ENCODE assay signal across 8 mouse cellular contexts in genomic region chr16:20733731-20734730, GRCm38 (mm10). TPM values are rescaled to one million over a fixed set of nuclear protein-coding genes. Genes with fewer than 3 reads are reported as not detected.
DNase-seq lines count a peak whose midpoint lies in the region; ATAC-seq and TF ChIP-seq lines count a peak whose summit lies in the region.

Gene Thpo, minus strand, starts transcription at chr16:20734511.

- no peaks in the 10 kb centered on the region for H3K9me3 ChIP-seq in embryonic facial prominence, embryonic 13.5 days
- H3K9me3 ChIP-seq in neural tube, embryonic 15.5 days (replicated peaks), result no peaks in the 10 kb centered on the region

- WGBS in embryonic facial prominence, embryonic 13.5 days, result 3% methylated on average over 45 of the region's 45 CpGs
- 14% methylated on average over 45 of the region's 45 CpGs for WGBS in large intestine, adult 2 months
- WGBS in neural tube, embryonic 15.5 days, result 2% methylated on average over 45 of the region's 45 CpGs

- ATAC-seq in embryonic facial prominence, embryonic 13.5 days (ENCODE audit: insufficient number of reproducible peaks, insufficient read depth, low FRiP score, low TSS enrichment, low read depth), result no peak
- ATAC-seq in neural tube, embryonic 15.5 days (ENCODE audit: low FRiP score), result no peak

- H3K27ac ChIP-seq in embryonic facial prominence, embryonic 13.5 days, result no peak within 1 kb of the TSS
- H3K27ac ChIP-seq in neural tube, embryonic 15.5 days (replicated peaks), result peak within 1 kb of the TSS; percentile 78; the same call in 1 of the 2 replicates

- H3K36me3 ChIP-seq in C2C12 (ENCODE audit: control insufficient read depth, insufficient read depth), result no peaks in the 10 kb centered on the region
- no peaks in the 10 kb centered on the region for H3K36me3 ChIP-seq in embryonic facial prominence, embryonic 13.5 days
- peaks cover 20% of the 10 kb centered on the region; the same call in 1 of the 2 replicates for H3K36me3 ChIP-seq in neural tube, embryonic 15.5 days

- H3K79me3 ChIP-seq in C2C12 (ENCODE audit: low read depth), result no peaks in the 10 kb centered on the region

- H3K4me1 ChIP-seq in embryonic facial prominence, embryonic 13.5 days, result peaks cover 24% of the 10 kb centered on the region
- peaks cover 24% of the 10 kb centered on the region for H3K4me1 ChIP-seq in neural tube, embryonic 15.5 days

- no peak for TF ChIP-seq CTCF in C2C12 (IDR thresholded peaks at IDR 0.05; ENCODE audit: control insufficient read depth, insufficient read depth, insufficient read length)

- peak; percentile 91 for DNase-seq in heart, adult 11 months
- no peak for DNase-seq in heart, adult 18-20 months
- no peak for DNase-seq in large intestine, adult 2 months (ENCODE audit: low read depth, low spot score)
- no peak for DNase-seq in adrenal gland, postnatal 25 days
- no peak for DNase-seq in adrenal gland, adult 8-10 months

- H3K4me3 ChIP-seq in C2C12 (ENCODE audit: insufficient read depth, poor library complexity, severe bottlenecking), result no peak within 1 kb of the TSS
- peak within 1 kb of the TSS; percentile 68 for H3K4me3 ChIP-seq in embryonic facial prominence, embryonic 13.5 days
- H3K4me3 ChIP-seq in neural tube, embryonic 15.5 days (replicated peaks), result peak within 1 kb of the TSS; percentile 63

- H3ac ChIP-seq in C2C12 (ENCODE audit: control insufficient read depth, insufficient read length, low read depth), result peak within 1 kb of the TSS; percentile 36

- no peaks in the 10 kb centered on the region for H3K79me2 ChIP-seq in C2C12 (ENCODE audit: control insufficient read depth, insufficient read depth)

- H3K4me2 ChIP-seq in embryonic facial prominence, embryonic 13.5 days, result peak within 1 kb of the TSS; percentile 98
- peak within 1 kb of the TSS; percentile 85 for H3K4me2 ChIP-seq in neural tube, embryonic 15.5 days

- peak within 1 kb of the TSS; percentile 88 for H3K9ac ChIP-seq in embryonic facial prominence, embryonic 13.5 days
- peak within 1 kb of the TSS; percentile 75 for H3K9ac ChIP-seq in neural tube, embryonic 15.5 days (replicated peaks)

- H3K27me3 ChIP-seq in C2C12 (ENCODE audit: control insufficient read depth, insufficient read depth, insufficient read length), result peaks cover 10% of the 10 kb centered on the region
- H3K27me3 ChIP-seq in embryonic facial prominence, embryonic 13.5 days, result peaks cover 39% of the 10 kb centered on the region
- peaks cover 19% of the 10 kb centered on the region for H3K27me3 ChIP-seq in neural tube, embryonic 15.5 days (replicated peaks)

TF ChIP-seq in C2C12, 6 proteins besides CTCF, POLR2A, EP300 and RAD21:
- TF ChIP-seq MYOD1 (IDR thresholded peaks at IDR 0.05; ENCODE audit: control insufficient read depth, insufficient read length, low read depth) (no peak), CEBPB (IDR thresholded peaks at IDR 0.05; ENCODE audit: low read depth) (no peak), MAX (IDR thresholded peaks at IDR 0.05) (no peak)

RNA-seq across cellular contexts. Expression of gene Thpo, which starts in this region (rescaled TPM):
- total RNA-seq in heart, adult 18-20 months (2021), result under 1 TPM in 1 of 2 experiments, not detected in 1; 0.18 TPM
- 0.15 TPM for polyA plus RNA-seq in C2C12 (2012; fragmentation: generic; extraction: Trizol)
- polyA plus RNA-seq in embryonic facial prominence, embryonic 13.5 days (2015; fragmentation: Nextera tagmentation; extraction: Ambion mirVana), result 1.00 and 1.2 TPM in 2 replicates
- polyA plus RNA-seq in large intestine, adult 2 months (2012; rRNA removed), result 10.2 and 11.9 TPM in 2 replicates
- polyA plus RNA-seq in neural tube, embryonic 15.5 days (2015; fragmentation: Nextera tagmentation; extraction: Ambion mirVana), result 1.0 and 1.2 TPM in 2 replicates
- 1.6 and 3.2 TPM in 2 replicates for total RNA-seq in adrenal gland, postnatal 25 days (2021)
- total RNA-seq in adrenal gland, adult 8-10 months (2022), result 1 to 10 TPM; 2.3 to 3.1 (median 2.7) TPM
